Mouse (Mus musculus): ENCODE measurements at regions not wholly inside any gene's neighbourhood (a gene's known extent, or its start where the extent isn't known, plus 50 kb on each side); places are given as distances from the start of the nearest gene placed in this dataset.

DNA sequence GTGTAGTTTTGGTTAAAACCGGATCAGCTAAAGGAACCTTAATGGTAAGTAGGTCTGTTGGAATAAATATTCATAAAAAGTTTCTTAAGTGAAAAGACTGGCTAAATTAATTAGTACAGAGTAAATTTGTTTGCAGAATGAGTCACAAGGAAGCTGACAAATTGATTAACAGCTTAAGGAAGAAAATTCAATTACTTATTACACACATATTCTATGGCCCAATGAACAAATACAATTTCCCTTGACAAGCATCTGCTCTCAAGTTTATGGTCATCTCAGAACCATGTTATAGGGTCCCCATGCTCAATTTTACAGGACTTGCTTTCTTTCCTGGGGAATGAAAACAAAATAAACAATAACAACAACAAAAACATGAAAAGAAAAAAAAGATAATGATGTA lies 231.4 kb upstream of the Frg1 start:
- DNase-seq (ENCODE audit: low spot score in 2 of 2): no peak

DNA sequence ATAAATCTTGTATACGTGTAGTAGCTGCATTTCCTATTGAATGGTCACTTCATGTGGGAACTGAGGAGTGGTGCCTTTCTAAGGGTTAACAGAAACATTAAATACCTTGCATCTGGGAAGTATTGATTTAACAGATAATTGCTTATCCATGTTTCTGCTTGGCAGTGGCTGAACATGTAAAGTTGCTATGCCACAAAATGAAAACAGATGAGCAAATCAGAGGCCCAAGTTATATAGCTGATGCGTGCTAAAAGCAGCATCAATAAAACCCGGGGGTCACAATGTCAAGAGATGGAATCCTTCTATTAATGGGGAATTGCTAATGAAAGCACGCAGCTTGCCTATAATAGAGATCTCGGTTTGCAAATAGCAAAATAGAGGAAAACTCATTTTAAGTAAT lies 227.8 kb upstream of the Frg1 start:
- DNase-seq (ENCODE audit: low spot score in 2 of 2): no peak

DNA sequence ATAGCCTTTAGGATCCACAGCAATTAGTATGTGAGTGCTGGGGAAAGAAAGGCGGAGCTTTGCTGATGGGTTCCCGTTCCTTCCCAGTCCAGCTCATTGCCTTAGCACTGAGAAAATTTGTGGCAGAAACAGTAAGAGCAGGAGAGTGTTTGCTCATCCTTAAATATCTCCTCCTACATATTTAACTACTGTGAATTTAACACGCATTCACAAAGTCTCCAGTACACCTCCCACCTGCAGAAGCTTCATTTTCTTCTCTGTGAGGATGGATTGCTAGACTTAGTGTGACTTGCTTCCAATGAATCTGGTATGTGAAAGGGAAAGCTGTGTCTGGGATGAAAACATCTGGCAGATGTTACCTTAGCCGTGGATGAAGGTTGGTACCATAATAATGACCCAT lies 207.0 kb upstream of the Frg1 start:
- no peak for DNase-seq (ENCODE audit: low spot score in 2 of 2)

DNA sequence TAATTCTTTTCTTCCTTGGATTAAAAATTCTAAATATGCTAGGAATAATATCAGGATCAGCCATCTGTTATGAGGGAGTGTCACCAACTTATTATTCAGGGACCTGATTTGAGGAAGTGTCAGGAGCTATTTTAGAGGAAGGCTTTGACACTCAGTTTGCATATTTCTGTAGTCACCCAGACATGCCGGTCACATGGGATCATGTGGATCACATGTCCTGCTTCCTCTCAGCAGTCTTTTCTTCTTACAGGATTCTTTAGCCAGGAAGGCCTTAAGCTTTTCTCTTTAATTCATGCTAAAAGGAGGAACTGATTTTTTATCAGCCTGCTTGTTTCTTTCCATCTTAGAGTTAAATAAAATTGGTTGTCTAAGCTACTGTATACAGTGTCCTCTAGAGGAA lies 183.4 kb upstream of the Frg1 start:
- no peak for DNase-seq (ENCODE audit: low spot score in 2 of 2)

DNA sequence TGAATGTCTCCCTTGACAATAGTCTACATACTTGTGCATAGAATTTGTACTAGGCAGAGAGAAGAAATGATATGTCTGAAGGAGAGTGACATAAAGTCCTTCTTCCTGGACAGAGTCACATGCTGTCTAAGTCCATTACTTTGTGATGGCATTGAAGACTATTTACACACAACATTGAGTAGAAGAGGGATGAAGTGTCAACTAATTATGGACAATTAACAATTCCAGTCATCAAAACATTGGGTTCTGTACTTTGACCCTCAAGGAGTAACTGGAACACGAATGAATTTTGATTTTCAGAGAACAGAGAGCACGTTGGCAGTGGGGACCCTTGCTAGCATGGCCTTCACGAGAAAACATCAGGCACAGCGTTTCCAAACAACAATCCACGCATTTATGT lies 177.6 kb upstream of the Frg1 start:
- DNase-seq (ENCODE audit: low spot score in 2 of 2): no peak

DNA sequence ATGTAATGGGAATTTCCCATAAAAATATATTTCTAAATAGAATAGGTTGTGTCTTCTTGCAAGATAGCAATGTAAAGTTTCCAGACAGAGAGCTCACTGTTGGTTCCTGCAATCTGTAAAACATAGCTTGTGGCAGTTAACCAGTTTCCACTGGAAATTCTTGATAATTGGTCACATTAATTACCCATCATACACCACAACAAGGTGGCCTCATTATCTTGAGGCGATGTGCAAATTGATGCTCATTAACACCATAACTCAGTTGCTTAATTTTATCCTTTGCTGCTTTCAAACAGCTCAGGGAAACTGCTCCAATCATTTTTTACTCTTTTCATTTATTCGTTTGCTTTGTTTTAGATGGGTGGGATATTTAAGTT lies 176.8 kb upstream of the Frg1 start:
- DNase-seq (ENCODE audit: low spot score in 2 of 2): no peak

DNA sequence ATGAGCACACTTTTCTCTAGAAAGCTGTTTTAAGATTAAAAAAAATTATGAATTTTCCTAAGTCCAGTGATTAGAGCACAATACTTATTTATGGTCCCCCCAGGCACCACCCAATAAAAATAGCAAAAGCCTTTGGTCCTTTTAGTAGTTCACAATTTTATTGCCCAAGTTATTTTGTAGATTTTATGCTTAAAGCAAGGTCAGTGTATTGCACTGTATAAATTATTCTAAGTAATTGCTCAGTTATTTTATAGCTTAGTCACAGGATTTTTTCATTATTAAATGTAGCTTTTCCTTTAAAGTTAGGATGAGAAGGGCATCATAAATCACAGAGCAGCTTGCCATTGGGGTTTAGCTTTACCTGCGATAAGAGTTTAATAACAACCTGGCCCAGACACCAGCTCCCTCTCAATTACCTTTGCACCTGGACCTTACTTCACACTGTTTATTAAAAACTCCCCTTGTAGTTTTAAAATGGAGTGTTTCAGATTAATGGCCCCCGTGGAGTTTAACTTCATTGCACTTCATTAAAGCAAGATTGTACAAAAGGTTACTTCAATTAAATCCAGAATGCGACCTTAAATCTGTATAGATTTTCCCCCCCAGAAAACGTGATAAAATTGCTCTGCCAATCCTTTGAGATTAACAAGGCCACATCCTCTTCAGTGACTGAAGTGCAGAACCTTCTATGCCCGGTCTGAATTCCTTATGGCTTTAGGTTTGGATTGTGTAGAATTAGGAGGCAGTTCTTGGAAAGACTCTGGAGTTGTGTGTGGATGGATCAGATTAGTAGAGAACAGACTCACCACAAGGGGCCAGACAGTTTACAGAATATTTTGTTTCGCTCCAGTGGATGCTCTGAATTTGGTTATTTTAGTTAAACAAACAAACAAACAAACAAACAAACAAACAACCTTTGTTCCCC lies 176.1 kb upstream of the Frg1 start:
- DNase-seq (ENCODE audit: low spot score in 2 of 2): no peak

DNA sequence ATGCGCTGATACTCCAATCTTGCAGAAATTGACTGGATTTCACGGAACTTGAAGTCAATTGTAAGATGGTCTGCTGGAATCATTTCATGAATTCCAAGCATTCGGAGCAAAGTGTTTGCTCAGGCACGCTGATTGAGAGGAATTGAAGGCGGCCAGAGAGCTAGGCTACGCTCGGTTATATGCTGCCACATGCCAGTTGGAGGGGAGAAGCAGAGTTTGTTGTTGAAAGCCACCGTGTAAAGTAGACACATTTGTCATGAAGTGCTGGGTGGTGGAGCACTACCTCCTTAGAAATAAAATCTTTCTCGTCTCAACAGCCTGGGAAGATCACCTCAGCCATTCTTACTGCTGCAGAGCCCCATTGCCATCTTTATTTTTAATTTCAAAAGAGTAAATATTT lies 175.3 kb upstream of the Frg1 start:
- no peak for DNase-seq (ENCODE audit: low spot score in 2 of 2)

DNA sequence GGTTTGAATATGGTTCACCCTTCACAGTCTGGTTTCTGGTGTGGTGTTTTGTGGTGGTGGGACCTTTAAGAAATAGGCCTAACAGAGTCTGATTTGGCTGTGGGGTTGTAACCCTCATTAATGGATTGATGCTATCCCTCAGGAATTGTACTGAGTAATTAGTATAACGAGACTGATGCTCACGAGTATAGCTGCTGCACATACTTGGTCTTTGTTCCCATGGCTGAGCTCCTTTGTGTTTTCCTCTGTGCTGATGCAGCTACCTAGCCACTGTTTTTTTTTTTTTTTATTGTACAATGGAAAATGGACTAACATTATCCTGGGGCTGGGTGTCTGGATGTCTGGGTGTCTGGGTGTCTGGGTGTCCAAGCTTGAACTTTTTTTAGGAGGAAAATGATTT lies 171.3 kb upstream of the Frg1 start:
- DNase-seq (ENCODE audit: low spot score in 2 of 2): no peak

DNA sequence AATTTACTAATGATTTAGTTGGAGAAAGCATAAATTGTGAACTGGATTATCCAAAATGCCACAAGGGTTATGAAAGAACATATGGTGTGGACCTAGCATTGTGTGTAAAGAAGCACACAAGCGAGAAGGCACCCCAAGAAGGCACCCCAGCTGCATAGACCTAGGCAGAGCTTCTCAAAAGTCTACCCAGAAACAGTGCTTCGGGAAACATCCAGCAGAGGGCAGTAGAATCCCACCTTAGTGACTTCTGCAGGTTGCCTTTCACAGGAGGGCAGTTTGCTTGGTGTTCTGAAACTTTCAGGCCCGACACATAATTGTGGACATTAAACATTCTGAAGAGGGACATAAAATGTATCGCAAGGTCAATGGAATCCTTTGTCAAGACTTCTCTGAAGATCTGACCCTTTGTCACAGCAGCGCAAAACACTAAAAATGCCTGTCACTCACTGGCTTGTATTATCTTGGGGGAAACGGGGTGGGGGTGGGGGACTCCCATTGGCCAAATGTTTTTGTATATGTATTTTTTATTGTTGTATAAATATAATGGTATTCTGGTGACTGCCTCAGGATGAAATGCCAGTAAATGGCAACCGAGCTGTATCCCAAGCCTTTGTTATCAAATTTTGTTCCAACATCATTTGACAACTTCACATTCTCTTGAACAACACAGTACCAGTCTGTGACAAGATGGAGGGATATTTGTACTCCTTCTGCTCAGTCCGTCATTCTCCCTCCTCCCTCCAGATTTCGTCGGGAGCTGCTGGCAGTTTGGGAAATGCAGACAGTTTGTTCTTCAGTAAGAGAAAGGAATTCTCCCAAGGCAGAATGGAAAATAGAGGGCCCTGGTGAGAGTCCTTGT lies 156.4 kb upstream of the Frg1 start:
- DNase-seq (ENCODE audit: low spot score in 2 of 2): peak; percentile 12 to 44

DNA sequence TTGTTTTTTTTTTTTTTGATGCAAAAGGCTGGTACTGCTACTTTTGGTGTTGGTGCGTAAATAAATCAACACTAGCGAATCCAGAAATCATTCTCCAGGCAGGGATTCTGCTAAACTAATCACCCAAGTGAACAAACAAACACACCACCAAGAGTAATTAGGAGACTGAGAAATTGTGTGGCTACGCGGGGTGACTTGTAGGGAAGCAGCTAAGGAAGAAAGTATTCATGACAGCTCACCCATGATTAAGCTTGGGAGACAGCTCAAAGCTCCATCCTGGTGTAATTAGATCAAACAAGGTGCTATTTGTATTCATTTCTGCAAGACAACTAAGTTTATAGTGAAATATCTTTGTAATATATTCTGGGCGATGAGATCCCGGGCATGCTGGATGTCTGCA lies 153.7 kb upstream of the Frg1 start:
- DNase-seq (ENCODE audit: low spot score in 2 of 2): no peak

DNA sequence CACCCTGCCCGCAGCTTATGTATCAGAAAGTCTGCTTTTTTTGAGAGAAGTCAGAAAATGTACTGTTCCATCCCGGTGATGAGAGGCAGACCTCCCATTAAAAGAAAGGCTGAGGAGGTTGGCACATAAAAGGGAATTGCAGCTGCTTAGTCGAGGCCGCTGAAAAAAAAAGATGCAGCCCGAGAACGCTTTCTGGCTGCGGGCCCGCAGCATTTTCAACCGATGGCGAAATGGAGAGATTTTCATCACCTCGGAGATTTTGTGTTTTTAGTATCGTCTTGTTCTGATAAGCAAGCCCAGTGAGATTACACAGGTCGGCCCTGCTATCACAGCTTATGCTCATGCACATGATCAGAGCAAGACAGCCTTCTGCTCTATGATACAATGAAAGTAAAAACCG lies 145.1 kb upstream of the Frg1 start:
- no peak for DNase-seq (ENCODE audit: low spot score in 2 of 2)

DNA sequence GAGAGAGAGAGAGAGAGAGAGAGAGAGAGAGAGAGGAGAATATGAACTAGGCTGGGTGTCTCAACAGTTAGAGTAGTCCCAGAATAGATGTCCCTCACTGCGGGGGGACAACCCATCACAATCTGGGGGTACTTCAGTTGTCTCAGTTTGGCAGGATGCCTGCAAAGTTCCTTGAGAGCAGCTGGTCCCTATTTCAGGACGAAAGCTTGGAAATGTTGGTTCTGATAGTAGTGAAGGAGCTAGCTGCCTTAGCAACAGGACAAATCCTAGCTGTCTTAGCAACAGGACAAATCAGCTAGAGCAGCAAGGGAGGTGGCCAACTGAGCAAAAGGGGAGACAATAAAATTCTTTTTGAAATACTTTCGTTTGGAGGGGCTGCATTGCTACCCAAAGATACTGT lies 139.9 kb upstream of the Frg1 start:
- no peak for DNase-seq (ENCODE audit: low spot score in 2 of 2)

DNA sequence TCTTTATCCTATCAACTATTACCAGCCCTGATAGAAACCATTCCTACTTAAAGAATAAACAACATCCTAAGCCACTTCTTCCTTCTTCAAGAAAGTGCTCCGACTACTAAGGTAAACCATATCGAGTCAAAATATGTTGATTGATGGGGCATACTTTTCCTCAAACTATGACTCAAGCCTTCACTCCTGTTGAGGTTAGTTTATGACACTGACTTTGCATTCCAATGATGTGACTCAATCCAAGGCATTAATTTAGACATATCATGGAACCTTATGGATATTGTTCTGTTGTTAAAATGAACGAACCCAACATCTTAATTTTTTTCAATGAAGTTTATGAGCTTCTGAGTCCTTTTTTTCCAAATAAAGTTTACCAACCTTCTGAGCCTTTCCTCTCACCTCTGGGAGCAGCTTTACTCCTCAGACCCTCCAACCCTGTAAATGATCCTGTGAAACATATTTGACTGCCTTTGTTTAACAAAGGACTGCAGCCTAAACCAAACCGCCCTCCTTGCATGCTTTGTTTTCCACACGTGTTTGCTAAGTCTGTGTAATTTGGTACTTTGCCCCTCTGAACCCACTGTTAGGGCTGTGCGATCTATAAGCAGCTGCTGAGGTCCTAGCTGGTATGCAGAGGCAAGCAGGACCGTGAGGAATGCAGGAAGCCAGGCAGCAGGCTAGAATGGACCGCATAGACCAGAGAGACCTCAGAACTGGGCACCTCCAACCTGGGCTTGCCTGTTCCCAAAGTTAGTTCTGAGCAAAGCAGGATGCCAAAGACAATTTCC lies 136.1 kb upstream of the Frg1 start:
- no peak for DNase-seq (ENCODE audit: low spot score in 2 of 2)

DNA sequence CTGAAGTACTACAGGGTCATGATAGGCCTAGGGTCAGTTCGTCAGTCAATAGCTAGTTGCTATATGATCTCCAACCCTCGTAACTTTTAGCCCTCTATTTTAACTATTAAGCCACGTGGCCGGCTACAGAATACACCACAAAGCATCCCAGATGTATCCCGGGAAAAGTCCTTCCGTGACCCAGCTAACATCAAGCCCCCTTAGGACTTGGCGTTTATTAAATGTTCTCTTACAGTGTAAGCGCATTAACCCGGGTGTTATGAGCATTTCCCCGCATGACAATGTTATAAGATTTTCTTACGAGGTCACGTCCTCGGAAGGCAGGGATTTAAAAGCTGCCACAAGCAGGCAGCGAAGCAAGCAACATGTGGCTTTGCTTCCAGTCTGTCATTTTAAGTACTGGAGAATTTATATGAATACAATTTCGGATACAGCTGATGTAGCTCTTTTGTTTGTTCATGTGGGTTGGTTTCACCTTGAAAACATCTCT lies 135.1 kb upstream of the Frg1 start:
- DNase-seq (ENCODE audit: low spot score in 2 of 2): no peak

DNA sequence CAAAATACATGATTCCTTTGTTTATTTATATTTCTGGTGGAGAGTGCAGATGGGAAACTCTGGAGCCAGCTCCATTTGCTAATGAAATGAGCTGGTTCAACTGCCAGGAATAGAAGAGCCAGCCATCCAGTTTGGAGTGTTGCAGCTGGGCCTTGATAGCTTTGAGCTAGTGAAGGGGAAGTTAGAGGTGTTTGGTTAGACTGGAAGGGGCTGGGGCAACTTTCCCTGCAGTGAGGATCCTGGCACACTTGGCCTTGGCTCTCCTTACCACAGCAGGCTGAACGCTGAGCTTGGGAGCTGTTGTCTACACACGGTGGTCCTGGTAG lies 133.2 kb upstream of the Frg1 start:
- DNase-seq (ENCODE audit: low spot score in 2 of 2): no peak

DNA sequence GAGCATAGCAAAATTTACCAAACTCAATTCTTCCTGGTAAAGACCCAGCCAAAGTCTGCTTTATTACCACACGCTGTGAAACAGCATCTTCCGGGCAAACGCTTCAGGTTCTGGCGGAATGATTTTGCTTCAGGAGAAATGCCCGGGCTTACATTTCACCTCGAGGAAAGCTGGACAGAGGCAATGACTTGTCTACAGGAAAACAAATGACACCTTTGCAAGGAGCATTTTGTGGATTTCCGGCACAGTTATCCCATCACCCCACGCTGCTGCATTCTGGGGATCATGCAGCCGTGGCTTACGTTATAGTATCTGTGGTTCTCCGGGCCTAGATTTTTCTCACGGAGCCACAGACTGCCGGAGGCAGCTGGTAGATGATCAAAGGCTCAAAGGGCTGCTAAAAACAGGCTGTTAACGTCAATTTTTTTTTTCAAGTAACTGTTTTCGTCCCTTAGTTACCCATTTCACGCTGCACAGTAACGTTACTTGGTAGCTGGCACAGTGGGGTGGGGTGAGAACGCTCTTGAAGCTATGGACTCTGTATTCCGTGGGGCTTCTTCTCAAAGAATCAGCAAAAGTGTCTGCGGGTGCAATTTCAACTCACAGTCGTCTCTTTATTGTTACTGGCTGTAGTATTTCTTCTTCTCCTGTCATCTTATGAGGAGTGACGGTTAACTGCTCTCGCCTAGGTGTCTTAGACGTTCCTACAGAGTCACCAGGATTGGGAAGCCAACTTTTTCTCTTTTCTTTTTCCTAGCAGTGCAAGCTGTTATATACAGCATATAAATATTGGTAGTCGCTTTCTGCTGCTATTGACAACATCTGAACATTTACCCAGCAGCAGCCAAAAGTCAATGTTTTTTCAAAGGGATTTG lies 132.6 kb upstream of the Frg1 start:
- DNase-seq (ENCODE audit: low spot score in 2 of 2): no peak

DNA sequence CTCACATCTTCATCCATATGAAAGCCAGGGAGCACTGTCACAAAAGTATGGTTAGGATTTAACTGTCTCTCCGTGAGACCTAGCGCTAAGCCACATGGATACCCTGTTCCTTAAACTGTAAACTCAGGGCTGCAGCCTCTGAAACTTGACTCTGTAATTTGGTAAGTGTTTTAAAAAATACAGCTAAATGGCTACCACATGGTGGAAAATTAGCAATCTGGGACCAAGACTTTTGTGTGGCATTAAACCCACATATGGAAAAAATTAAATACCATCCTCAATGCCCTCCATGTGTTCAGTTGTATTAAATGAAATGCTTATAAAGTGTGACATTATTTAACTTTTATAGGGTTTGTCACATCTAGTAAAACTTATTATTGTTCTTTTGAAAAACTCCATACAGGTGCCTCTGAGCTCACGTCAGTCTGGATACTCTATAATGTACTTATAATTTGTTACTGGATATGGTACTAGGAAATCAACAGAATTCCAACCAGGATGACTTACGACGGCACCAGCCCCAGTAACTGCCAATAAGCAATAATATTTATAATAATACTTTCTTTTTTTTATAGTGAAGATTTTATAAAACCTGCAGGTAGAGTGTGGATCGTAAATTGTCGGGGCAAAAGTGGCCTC lies 131.0 kb upstream of the Frg1 start:
- DNase-seq (ENCODE audit: low spot score in 2 of 2): no peak

DNA sequence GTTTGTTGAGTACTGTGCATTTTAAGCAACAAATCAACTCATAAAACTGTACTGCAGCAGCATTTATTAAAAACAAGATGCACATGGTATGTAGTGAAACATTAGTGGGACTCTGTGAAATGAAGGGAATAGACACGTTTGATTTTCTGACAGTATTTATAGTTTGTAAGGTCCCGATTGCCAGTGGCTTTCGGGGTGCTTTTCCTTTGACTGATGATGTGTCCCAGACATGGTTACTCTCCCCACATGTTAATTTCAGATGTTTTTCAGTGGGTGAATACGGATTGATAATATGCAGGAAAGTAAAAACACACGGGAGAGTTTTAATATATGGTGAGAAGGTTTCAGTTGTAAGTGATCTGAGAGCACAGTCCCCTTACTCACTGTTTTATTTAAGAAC lies 115.3 kb upstream of the Frg1 start:
- no peak for DNase-seq (ENCODE audit: low spot score in 2 of 2)

DNA sequence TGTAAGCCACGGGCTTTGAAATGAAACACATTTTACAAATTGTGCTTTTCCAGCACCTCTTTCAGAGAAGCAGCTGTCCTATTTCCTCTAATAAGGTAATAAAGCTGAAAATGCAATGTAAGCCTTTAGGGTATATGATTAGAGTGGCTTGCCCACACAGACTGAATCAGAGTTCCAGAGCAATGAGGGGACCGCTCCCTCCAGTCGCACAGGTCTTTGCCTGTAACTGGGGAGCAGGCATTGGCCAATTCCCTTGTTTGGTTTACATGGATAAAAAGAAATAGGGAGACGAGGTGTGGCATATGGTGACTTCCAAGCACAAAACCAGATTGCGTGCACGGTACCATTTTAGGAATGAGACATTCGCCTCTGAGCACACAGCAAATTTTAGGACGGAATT lies 112.7 kb upstream of the Frg1 start:
- no peak for DNase-seq (ENCODE audit: low spot score in 2 of 2)
